Mouse (Mus musculus): Measurements from ENCODE around the gene 2010003K11Rik. TPM values are rescaled to one million over a fixed set of nuclear protein-coding genes. Genes with fewer than 3 reads are reported as not detected.

2010003K11Rik gene
- total and polyA plus RNA-seq, 3 experiments, result not detected

DNA sequence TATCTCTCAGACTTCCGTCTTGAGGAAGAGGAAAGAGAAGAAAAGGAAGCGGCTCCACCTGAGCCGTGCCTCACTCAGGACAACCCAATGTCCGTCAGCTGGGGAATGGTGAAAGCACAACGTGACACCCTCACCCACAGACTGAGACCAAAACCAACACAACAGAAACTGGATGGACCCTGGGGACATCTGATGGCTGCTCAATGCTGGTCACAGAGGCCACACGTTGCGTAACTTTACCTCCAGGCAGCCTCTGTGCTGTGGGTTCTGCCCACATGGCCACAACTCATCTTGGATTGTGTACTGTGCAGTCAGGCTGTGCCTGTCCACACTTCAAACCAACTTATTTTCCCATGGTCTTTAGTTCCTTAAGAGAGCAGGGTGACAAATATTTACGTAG lies 36.4 kb downstream of the 2010003K11Rik start:
- DNase-seq (ENCODE audit: extremely low read depth), result no peak
- dilution Hi-C loops (cut with MboI; ENCODE audit: extremely low pct_ligation_motif_present, extremely low pct_unique_long_range_greater_than_20kb, low sequenced_read_pairs), result no loop called here
- H3K79me2 ChIP-seq (replicated peaks; ENCODE audit: control insufficient read depth, extremely low read depth, insufficient read depth, poor library complexity, severe bottlenecking), result no peaks in the 10 kb centered on the region
- no peak overlapping the region for H3K27ac ChIP-seq (ENCODE audit: insufficient read depth, low read depth)
- no peak overlapping the region for H3K9ac ChIP-seq (ENCODE audit: insufficient read depth, low read depth)
- no peaks in the 10 kb centered on the region for H3K9me3 ChIP-seq (replicated peaks; ENCODE audit: low read length)
- TF ChIP-seq GABPA (IDR thresholded peaks at IDR 0.05; ENCODE audit: insufficient replicate concordance, low read depth, low read length) (no peak), MAX (IDR thresholded peaks at IDR 0.05; ENCODE audit: low read length) (no peak), BHLHE40 (IDR thresholded peaks at IDR 0.05; ENCODE audit: low read depth, low read length) (peak; percentile 51; the same call in 1 of the 2 replicates), ZC3H11A (IDR thresholded peaks at IDR 0.05; ENCODE audit: low read depth, low read length) (no peak), USF2 (conservative IDR thresholded peaks at IDR 0.05; ENCODE audit: low read depth, low read length) (no peak)
- H3K27me3 ChIP-seq (replicated peaks), result no peaks in the 10 kb centered on the region
- peaks cover 4 to 9% of the 10 kb centered on the region in 2 experiments; a peak in 2 of 4 replicates for H3K4me1 ChIP-seq (ENCODE audit: control insufficient read depth in 1 of 2, insufficient read depth in 2 of 2)
- no peaks in the 10 kb centered on the region for H3K36me3 ChIP-seq (replicated peaks in 1 of 2; ENCODE audit: control insufficient read depth in 1 of 2, insufficient read depth in 1 of 2, low read length in 1 of 2)
- H3K4me2 ChIP-seq (ENCODE audit: insufficient read depth, low read depth, poor library complexity, severe bottlenecking), result no peak overlapping the region
- no peak overlapping the region for H3K4me3 ChIP-seq (replicated peaks in 1 of 3; ENCODE audit: low read depth in 2 of 3, low read length in 2 of 3, poor library complexity in 1 of 3)
- in situ Hi-C loops (cut with MboI; ENCODE audit: low pct_ligation_motif_present, low pct_unique_long_range_greater_than_20kb, low sequenced_read_pairs), result no loop called here

DNA sequence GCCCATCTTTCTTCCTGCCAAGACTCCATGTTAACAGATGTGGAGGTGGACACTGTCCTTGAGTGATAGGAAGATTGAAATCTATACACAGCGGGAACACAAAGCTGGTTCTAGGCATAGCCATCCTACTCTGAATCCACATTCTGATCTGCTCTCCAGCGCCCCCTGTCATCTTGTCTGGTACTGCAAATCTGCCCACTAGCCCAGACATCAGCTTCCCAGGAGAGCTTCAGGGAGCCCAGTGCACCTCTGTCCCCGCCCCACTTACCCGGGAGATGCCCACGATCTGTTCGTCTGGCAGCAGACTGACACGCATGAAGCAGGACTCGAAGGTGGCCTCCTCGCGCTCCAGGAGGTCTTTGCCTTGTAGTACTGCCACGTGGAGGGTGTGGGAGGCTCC lies 42.2 kb downstream of the 2010003K11Rik start:
- TF ChIP-seq RCOR1 (conservative IDR thresholded peaks at IDR 0.05; ENCODE audit: low read depth, low read length), result no peak
- peak; percentile 4 for TF ChIP-seq RAD21 (IDR thresholded peaks at IDR 0.05; ENCODE audit: low read depth, low read length)
- peak; percentile 20; the same call in 1 of the 2 replicates for TF ChIP-seq SMC3 (IDR thresholded peaks at IDR 0.05; ENCODE audit: low read depth, low read length)
- TF ChIP-seq GABPA (IDR thresholded peaks at IDR 0.05; ENCODE audit: insufficient replicate concordance, low read depth, low read length), result no peak
- no peak for TF ChIP-seq CHD1 (IDR thresholded peaks at IDR 0.05; ENCODE audit: low read depth, low read length)
- TF ChIP-seq ZKSCAN1 (IDR thresholded peaks at IDR 0.05; ENCODE audit: borderline replicate concordance, low read depth, low read length), result no peak
- TF ChIP-seq CTCF (conservative IDR thresholded peaks at IDR 0.05 in 1 of 2, IDR thresholded peaks at IDR 0.05 in 1 of 2; ENCODE audit: low read depth in 2 of 2, low read length in 2 of 2), result peak; percentile 69 to 84
- TF ChIP-seq USF1 (IDR thresholded peaks at IDR 0.05; ENCODE audit: low read depth, low read length), result no peak
- TF ChIP-seq MEF2A (IDR thresholded peaks at IDR 0.05; ENCODE audit: borderline replicate concordance, low read depth, low read length), result no peak
- dilution Hi-C loops (cut with MboI; ENCODE audit: extremely low pct_ligation_motif_present, extremely low pct_unique_long_range_greater_than_20kb, low sequenced_read_pairs) (no loop called here), in situ Hi-C loops (cut with MboI; ENCODE audit: low pct_ligation_motif_present, low pct_unique_long_range_greater_than_20kb, low sequenced_read_pairs) (no loop called here)
- H3K79me2 ChIP-seq (replicated peaks; ENCODE audit: control insufficient read depth, extremely low read depth, insufficient read depth, poor library complexity, severe bottlenecking), result no peaks in the 10 kb centered on the region
- no peaks in the 10 kb centered on the region for H3K9me3 ChIP-seq (replicated peaks; ENCODE audit: low read length)
- peaks cover 0 to 1% of the 10 kb centered on the region in 2 experiments for H3K36me3 ChIP-seq (replicated peaks in 1 of 2; ENCODE audit: control insufficient read depth in 1 of 2, insufficient read depth in 1 of 2, low read length in 1 of 2)
- no peak overlapping the region for H3K9ac ChIP-seq (ENCODE audit: insufficient read depth, low read depth)
- no peaks in the 10 kb centered on the region for H3K27me3 ChIP-seq (replicated peaks)
- H3K4me3 ChIP-seq (replicated peaks in 1 of 3; ENCODE audit: low read depth in 2 of 3, low read length in 2 of 3, poor library complexity in 1 of 3), result no peak overlapping the region
- peaks cover under 1 to 6% of the 10 kb centered on the region in 2 experiments; a peak in 2 of 4 replicates for H3K4me1 ChIP-seq (ENCODE audit: control insufficient read depth in 1 of 2, insufficient read depth in 2 of 2)
- DNase-seq (ENCODE audit: extremely low read depth), result peak; percentile 54
- no peak overlapping the region for H3K4me2 ChIP-seq (ENCODE audit: insufficient read depth, low read depth, poor library complexity, severe bottlenecking)
- H3K27ac ChIP-seq (ENCODE audit: insufficient read depth, low read depth), result no peak overlapping the region
